Mouse (Mus musculus): ENCODE results near the gene Cdca5. TPM values are rescaled to one million over a fixed set of nuclear protein-coding genes. Genes with fewer than 3 reads are reported as not detected.

The Cdca5 gene
- total RNA-seq, 1 experiment from 2014 or later: 0.76 TPM

DNA sequence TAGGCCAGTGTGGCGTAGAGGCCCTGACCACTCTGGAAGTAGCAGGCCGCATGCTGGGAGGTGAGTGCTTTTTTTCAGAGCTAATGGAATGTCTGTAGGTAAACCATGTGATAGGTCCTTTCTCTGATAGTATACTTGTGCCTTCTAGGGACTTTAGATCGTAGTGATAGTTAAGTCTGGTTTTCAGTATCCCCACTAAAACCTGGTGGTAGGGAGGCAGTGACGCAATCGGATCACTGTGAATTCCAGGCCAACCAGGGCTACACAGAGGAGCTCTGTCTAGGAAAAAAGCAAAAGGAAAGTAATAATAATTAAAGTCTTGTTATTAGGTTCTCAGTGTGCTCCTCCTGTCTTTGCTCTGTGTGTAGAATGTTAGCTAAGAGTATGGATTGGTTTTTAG, 26.3 kb upstream of the Cdca5 start:
- ATAC-seq (replicated peaks; ENCODE audit: insufficient number of reproducible peaks, low FRiP score, low TSS enrichment, poor library complexity, severe bottlenecking): no peak

DNA sequence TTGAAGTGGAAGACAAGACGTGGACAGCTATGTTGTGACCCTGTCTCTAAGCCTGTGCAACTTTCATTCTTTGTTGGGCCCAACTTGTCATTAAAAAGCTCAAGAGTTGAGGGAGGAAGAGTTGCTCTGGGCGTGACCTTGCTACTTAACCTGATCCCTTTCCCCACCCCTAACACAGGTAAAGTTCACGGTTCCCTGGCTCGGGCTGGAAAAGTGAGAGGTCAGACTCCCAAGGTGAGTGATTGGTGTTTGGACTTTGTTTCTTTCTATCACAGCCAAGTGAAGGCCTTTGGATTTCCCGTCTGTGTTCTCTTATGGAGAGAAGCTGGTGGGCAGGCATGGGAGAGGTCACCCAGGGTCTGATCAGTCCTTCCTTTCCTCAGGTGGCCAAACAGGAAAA, 25.8 kb upstream of the Cdca5 start:
- ATAC-seq (replicated peaks; ENCODE audit: insufficient number of reproducible peaks, low FRiP score, low TSS enrichment, poor library complexity, severe bottlenecking): no peak

DNA sequence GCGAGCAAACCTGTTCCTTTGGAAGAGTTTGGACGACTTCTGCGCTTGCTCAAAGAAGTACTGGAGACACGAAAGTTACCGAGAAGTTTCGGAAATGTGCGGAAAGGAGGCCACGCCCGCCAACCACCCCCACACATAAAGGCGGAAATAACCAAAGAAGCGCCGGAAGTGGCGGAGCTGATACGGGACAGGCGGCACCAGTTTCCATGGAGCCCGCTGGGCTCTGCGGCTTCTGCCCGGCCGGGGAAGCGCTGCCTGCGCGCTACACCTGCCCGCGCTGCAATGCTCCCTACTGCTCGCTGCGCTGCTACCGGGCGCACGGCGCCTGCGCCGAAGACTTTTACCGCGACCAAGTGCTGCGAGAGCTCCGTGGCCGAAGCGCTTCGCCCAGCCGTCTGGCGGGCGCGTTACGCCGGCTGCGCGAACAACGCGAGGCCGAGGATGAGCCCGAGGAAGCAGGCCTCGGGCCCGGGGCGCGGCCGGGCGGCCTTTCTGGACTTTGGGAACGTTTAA, 23.7 kb upstream of the Cdca5 start, which contains the start of gene Znhit2:
TSS of gene Znhit2 (plus strand) at position 172 of the 513 bp plus-strand sequence.
- peak; percentile 78 for ATAC-seq (replicated peaks; ENCODE audit: insufficient number of reproducible peaks, low FRiP score, low TSS enrichment, poor library complexity, severe bottlenecking)

GRCm38 (mm10) chr19:6061641-6062302, 23.0 kb upstream of the Cdca5 start:
- ATAC-seq (replicated peaks; ENCODE audit: insufficient number of reproducible peaks, low FRiP score, low TSS enrichment, poor library complexity, severe bottlenecking): 0 out of 2 replicates have a peak, but pooled peaks have one; percentile 29

DNA sequence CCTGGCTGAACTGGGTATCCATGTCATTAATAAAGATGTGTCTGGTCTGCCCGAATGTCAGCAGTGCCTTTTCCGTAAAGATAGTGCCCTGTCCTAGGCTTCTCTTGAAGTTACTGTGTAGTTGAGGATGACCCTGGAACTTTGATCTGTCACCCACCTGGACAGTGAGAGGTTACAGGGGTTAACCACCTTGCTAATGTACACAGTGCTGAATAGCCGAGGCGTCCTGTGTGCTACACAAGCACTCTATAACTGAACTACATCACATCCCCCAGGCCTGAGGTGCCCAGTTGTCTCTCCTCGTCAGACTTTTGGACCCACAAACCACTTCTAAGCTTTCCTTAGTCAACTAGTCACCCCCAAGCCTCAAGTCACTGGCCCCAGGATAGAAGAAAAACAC, 22.4 kb upstream of the Cdca5 start:
- no peak for ATAC-seq (replicated peaks; ENCODE audit: insufficient number of reproducible peaks, low FRiP score, low TSS enrichment, poor library complexity, severe bottlenecking)

DNA sequence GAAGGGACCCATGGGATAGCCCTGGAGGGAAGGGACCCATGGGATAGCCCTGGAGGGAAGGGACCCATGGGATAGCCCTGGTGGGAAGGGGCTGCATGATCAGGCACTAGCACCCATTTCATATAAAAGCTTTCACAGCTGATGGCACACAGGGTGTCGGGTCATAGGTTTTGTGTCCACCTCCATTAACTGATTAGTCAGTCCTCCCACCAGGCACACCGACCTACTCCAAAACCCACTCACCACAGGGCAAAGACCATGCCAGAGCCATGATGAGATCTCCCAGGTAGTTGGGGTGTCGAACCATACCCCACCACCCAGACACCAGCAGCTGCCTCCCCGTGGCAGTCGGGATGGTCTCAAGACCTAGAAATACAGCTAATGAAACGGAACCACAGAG, 21.7 kb upstream of the Cdca5 start:
- ATAC-seq (replicated peaks; ENCODE audit: insufficient number of reproducible peaks, low FRiP score, low TSS enrichment, poor library complexity, severe bottlenecking): no peak

GRCm38 (mm10) chr19:6066571-6066970, 18.2 kb upstream of the Cdca5 start:
- no peak for ATAC-seq (replicated peaks; ENCODE audit: insufficient number of reproducible peaks, low FRiP score, low TSS enrichment, poor library complexity, severe bottlenecking)

DNA sequence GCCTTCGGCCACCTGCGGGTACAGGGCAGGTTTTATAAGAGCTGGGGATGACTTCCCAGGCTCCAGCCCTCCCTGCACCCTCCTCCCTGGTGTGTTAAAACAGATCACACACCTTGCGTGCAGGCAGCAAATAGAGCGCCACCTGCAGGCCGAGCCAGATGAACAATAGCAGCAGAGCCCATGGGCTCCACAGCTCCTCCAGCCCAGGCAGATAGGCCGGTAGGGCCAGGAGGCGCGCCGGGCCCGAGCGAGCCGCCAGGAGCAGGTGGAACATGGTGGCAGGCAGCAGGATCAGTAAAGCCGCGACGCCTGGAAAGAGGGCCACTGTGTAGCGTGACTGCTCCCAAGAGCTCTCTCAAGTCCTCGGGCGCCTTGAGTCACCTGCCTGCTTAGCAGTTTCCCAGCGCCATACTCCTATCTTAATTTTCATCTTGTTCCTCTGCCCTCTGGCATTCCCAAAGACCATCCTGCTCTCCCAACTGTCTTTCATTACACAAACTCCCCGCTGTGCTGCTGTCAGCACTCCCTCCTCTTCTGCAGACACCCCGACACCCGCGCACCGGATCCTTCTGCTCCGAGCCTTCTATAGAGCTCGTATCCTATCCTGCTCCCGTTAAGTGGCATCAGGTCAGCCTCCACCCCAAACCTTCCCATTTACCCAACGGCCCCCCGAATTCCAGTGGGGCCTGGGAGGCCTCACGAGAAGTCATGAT, 17.6 kb upstream of the Cdca5 start:
- peak; percentile 60 for ATAC-seq (replicated peaks; ENCODE audit: insufficient number of reproducible peaks, low FRiP score, low TSS enrichment, poor library complexity, severe bottlenecking)

- ATAC-seq (replicated peaks; ENCODE audit: insufficient number of reproducible peaks, low FRiP score, low TSS enrichment, poor library complexity, severe bottlenecking): peak; percentile 80
Measured at GRCm38 (mm10) chr19:6067724-6068415, 16.9 kb upstream of the Cdca5 start, which contains the start of gene Tm7sf2. TSS of gene Tm7sf2 (minus strand) at chr19:6068373.

DNA sequence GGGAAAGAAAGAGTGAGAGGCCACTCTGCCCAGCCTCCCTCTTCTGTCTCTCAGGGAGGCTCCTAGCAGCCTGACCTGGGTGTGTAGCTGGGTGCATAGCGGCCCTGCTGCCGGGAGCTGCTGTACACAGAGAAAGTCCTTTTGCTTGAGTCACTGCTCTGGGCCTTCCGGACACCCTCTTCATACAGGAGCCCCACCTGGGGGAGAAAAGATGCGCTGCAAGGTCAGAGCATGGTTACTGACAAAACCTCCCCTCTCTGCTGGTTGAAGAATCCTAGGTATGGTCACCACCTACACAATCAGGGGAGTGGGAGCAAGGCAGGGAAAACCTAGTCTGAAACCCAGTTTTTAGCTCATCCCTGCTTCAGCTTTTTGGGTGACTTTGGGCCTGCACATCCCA, 15.8 kb upstream of the Cdca5 start:
- ATAC-seq (replicated peaks; ENCODE audit: insufficient number of reproducible peaks, low FRiP score, low TSS enrichment, poor library complexity, severe bottlenecking): no peak

DNA sequence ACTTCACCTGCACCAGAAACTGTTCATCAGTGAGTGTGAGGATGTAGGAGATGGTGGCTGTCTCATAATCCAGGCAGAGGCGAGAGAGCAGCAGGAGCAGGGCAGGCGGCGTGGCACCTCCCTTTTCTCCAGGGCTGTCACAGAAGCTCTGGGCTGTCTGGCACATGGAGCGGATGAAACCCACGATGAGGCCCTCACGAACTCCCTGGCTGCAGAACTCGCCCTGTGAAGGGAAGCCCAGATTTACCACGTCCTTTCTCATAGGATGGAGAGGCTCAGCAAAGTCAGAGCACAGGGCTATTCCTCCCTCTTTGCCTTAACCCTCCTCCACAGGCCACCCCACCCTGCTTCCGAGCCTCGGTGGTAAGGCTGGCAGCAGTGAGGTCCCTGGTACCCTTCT, 14.9 kb upstream of the Cdca5 start:
- ATAC-seq (replicated peaks; ENCODE audit: insufficient number of reproducible peaks, low FRiP score, low TSS enrichment, poor library complexity, severe bottlenecking): no peak

- no peak for ATAC-seq (replicated peaks; ENCODE audit: insufficient number of reproducible peaks, low FRiP score, low TSS enrichment, poor library complexity, severe bottlenecking)
Measured at GRCm38 (mm10) chr19:6070571-6071250, 14.1 kb upstream of the Cdca5 start.

GRCm38 (mm10) chr19:6071261-6071660, 13.5 kb upstream of the Cdca5 start:
- ATAC-seq (replicated peaks; ENCODE audit: insufficient number of reproducible peaks, low FRiP score, low TSS enrichment, poor library complexity, severe bottlenecking): no peak

GRCm38 (mm10) chr19:6073889-6074288, 10.9 kb upstream of the Cdca5 start:
- 0 out of 2 replicates have a peak, but pooled peaks have one; percentile 55 for ATAC-seq (replicated peaks; ENCODE audit: insufficient number of reproducible peaks, low FRiP score, low TSS enrichment, poor library complexity, severe bottlenecking)

GRCm38 (mm10) chr19:6076564-6077393, 8.0 kb upstream of the Cdca5 start, which contains the start of gene Vps51:
TSS of gene Vps51 (minus strand) at chr19:6077231.
- peak; percentile 92 for ATAC-seq (replicated peaks; ENCODE audit: insufficient number of reproducible peaks, low FRiP score, low TSS enrichment, poor library complexity, severe bottlenecking)

DNA sequence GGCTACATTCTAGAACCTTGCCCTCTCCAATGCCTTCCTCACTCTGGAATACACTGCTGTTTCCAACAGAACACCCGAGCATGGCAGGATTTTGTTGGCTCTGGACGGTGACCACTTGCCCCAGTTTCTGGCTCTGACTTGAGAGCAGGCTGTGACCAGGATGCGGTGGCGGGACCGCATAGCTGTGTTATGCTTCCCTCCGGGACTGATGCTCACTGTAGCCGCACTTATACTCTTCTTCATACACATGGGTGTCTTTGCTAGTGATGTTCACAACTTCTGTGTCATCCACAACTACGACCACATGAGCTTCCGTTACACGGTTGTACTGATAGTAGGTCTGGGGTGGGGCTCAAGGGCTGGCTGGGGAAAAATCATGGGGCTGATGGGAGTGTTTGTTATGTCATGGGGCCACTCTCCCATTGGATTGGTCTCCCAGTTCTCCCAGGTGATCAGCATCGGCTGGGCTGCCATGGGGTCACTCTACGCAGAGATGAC, 4.8 kb upstream of the Cdca5 start, which contains the start of gene Tmem262:
TSS of gene Tmem262 (plus strand) at position 51 of the 498 bp plus-strand sequence.
- ATAC-seq (replicated peaks; ENCODE audit: insufficient number of reproducible peaks, low FRiP score, low TSS enrichment, poor library complexity, severe bottlenecking): no peak

GRCm38 (mm10) chr19:6082156-6082555, 2.6 kb upstream of the Cdca5 start, which contains the start of gene Gm28374:
TSS of gene Gm28374 (minus strand) at chr19:6082256.
- no peak for ATAC-seq (replicated peaks; ENCODE audit: insufficient number of reproducible peaks, low FRiP score, low TSS enrichment, poor library complexity, severe bottlenecking)

Data from monocyte, adult 5-6 weeks (primary cell).